Mouse (Mus musculus): ENCODE data around the gene Ptges3l. TPM values are rescaled to one million over a fixed set of nuclear protein-coding genes. Genes with fewer than 3 reads are reported as not detected.
"Not testable (repeated sequence)": the region's sequence is repeated elsewhere in the genome, so short reads cannot be mapped to it uniquely, and the experiment has no call there.

Gene Ptges3l
- polyA plus RNA-seq, 1 experiment from 2014 or later = 2.8 TPM

GRCm38 (mm10) chr11:101452093-101452774 lies 27.1 kb upstream of the Ptges3l start:
- ATAC-seq (ENCODE audit: low FRiP score) = no peak
- Histone ChIP-seq H3K27ac (no peak overlapping the region), H3K36me3 (peaks cover 12% of the 10 kb centered on the region), H3K27me3 (no peaks in the 10 kb centered on the region), H3K4me3 (no peak overlapping the region), H3K9me3 (no peaks in the 10 kb centered on the region), H3K4me2 (no peak overlapping the region), H3K4me1 (replicated peaks) (0 out of 2 replicates have a peak, but pooled peaks cover 5% of the 10 kb centered on the region), H3K9ac (no peak overlapping the region)
- 77% methylated on average over 10 of the region's 10 CpGs for WGBS

GRCm38 (mm10) chr11:101451536-101451935 lies 26.4 kb upstream of the Ptges3l start:
- no peak for ATAC-seq (ENCODE audit: low FRiP score)
- WGBS = 93% methylated on average over 10 of the region's 10 CpGs
- H3K9me3 ChIP-seq = no peaks in the 10 kb centered on the region
- no peaks in the 10 kb centered on the region for H3K27me3 ChIP-seq
- H3K4me3 ChIP-seq = no peak overlapping the region
- H3K9ac ChIP-seq = no peak overlapping the region
- H3K36me3 ChIP-seq = peaks cover 5% of the 10 kb centered on the region
- 0 out of 2 replicates have a peak, but pooled peaks cover 5% of the 10 kb centered on the region for H3K4me1 ChIP-seq (replicated peaks)
- no peak overlapping the region for H3K27ac ChIP-seq
- H3K4me2 ChIP-seq = no peak overlapping the region

GRCm38 (mm10) chr11:101450394-101450793 lies 25.3 kb upstream of the Ptges3l start:
- Histone ChIP-seq H3K27me3 (no peaks in the 10 kb centered on the region), H3K27ac (no peak overlapping the region), H3K4me3 (no peak overlapping the region), H3K4me2 (no peak overlapping the region), H3K9ac (no peak overlapping the region), H3K9me3 (no peaks in the 10 kb centered on the region), H3K4me1 (replicated peaks) (0 out of 2 replicates have a peak, but pooled peaks cover 5% of the 10 kb centered on the region), H3K36me3 (peaks cover 8% of the 10 kb centered on the region)
- no peak for ATAC-seq (ENCODE audit: low FRiP score)
- 84% methylated on average over 3 of the region's 3 CpGs for WGBS

- H3K9ac ChIP-seq; H3K4me3 ChIP-seq; ATAC-seq (ENCODE audit: low FRiP score); H3K9me3 ChIP-seq; H3K4me2 ChIP-seq; H3K4me1 ChIP-seq (replicated peaks); H3K27me3 ChIP-seq; H3K27ac ChIP-seq: not testable (repeated sequence)
- H3K36me3 ChIP-seq = peaks cover 15% of the 10 kb centered on the region
- 85% methylated on average over 4 of the region's 4 CpGs for WGBS
Observed at GRCm38 (mm10) chr11:101449596-101449995, 24.5 kb upstream of the Ptges3l start.

- ATAC-seq (ENCODE audit: low FRiP score) = no peak
- Histone ChIP-seq H3K27ac (no peak overlapping the region), H3K9me3 (no peaks in the 10 kb centered on the region), H3K4me2 (no peak overlapping the region), H3K4me1 (replicated peaks) (peaks cover 10% of the 10 kb centered on the region), H3K36me3 (peaks cover 22% of the 10 kb centered on the region), H3K9ac (no peak overlapping the region), H3K27me3 (no peaks in the 10 kb centered on the region), H3K4me3 (no peak overlapping the region)
- 84% methylated on average over 4 of the region's 4 CpGs for WGBS
Observed at GRCm38 (mm10) chr11:101448899-101449298, 23.8 kb upstream of the Ptges3l start.

- 41% methylated on average over 10 of the region's 10 CpGs for WGBS
Observed at GRCm38 (mm10) chr11:101448274-101448746, 23.2 kb upstream of the Ptges3l start, which contains the start of gene Ifi35. Gene Ifi35, plus strand, starts transcription at chr11:101448407.

GRCm38 (mm10) chr11:101447786-101448185 lies 22.7 kb upstream of the Ptges3l start:
- no peak for ATAC-seq (ENCODE audit: low FRiP score)
- Histone ChIP-seq H3K27ac (no peak overlapping the region), H3K4me3 (no peak overlapping the region), H3K9me3 (no peaks in the 10 kb centered on the region), H3K27me3 (no peaks in the 10 kb centered on the region), H3K36me3 (peaks cover 27% of the 10 kb centered on the region), H3K4me1 (replicated peaks) (peaks cover 21% of the 10 kb centered on the region), H3K4me2 (no peak overlapping the region), H3K9ac (no peak overlapping the region)
- WGBS = 92% methylated on average over 5 of the region's 5 CpGs

More at GRCm38 (mm10) chr11:101448274-101448746, 23.2 kb upstream of the Ptges3l start, which contains the start of gene Ifi35:
- H3K4me2 ChIP-seq = no peak within 1 kb of the TSS
- H3K4me1 ChIP-seq (replicated peaks) = peaks cover 16% of the 10 kb centered on the region
- H3K27me3 ChIP-seq = no peaks in the 10 kb centered on the region
- H3K36me3 ChIP-seq = peaks cover 27% of the 10 kb centered on the region
- H3K27ac ChIP-seq = no peak within 1 kb of the TSS
- no peak for ATAC-seq (ENCODE audit: low FRiP score)
- H3K4me3 ChIP-seq = peak within 1 kb of the TSS; percentile 21; the same call in 1 of the 2 replicates
- H3K9me3 ChIP-seq = no peaks in the 10 kb centered on the region
- H3K9ac ChIP-seq = no peak within 1 kb of the TSS

- not testable (repeated sequence) for H3K9me3 ChIP-seq; H3K27me3 ChIP-seq; H3K4me2 ChIP-seq; ATAC-seq (ENCODE audit: low FRiP score); H3K4me3 ChIP-seq; H3K27ac ChIP-seq; H3K9ac ChIP-seq
- 86% methylated on average over 8 of the region's 8 CpGs for WGBS
- H3K4me1 ChIP-seq (replicated peaks) = peaks cover 21% of the 10 kb centered on the region
- H3K36me3 ChIP-seq = peaks cover 27% of the 10 kb centered on the region
Observed at GRCm38 (mm10) chr11:101446860-101447259, 21.7 kb upstream of the Ptges3l start.

- ATAC-seq (ENCODE audit: low FRiP score) = no peak
Observed at GRCm38 (mm10) chr11:101446319-101446718, 21.2 kb upstream of the Ptges3l start.

GRCm38 (mm10) chr11:101442760-101443159 lies 17.6 kb upstream of the Ptges3l start:
- Histone ChIP-seq H3K4me3 (peak overlapping the region; percentile 80), H3K4me1 (replicated peaks) (peaks cover 21% of the 10 kb centered on the region), H3K27me3 (no peaks in the 10 kb centered on the region), H3K36me3 (peaks cover 27% of the 10 kb centered on the region), H3K9ac (peak overlapping the region; percentile 94), H3K4me2 (peak overlapping the region; percentile 99), H3K9me3 (no peaks in the 10 kb centered on the region), H3K27ac (peak overlapping the region; percentile 94)
- no peak for ATAC-seq (ENCODE audit: low FRiP score)
- WGBS = 2% methylated on average over 14 of the region's 14 CpGs

More at GRCm38 (mm10) chr11:101446319-101446718, 21.2 kb upstream of the Ptges3l start:
- Histone ChIP-seq H3K36me3 (peaks cover 27% of the 10 kb centered on the region), H3K27me3 (no peaks in the 10 kb centered on the region), H3K27ac (no peak overlapping the region), H3K4me2 (no peak overlapping the region), H3K4me1 (replicated peaks) (peaks cover 21% of the 10 kb centered on the region), H3K9me3 (no peaks in the 10 kb centered on the region), H3K4me3 (no peak overlapping the region), H3K9ac (no peak overlapping the region)
- 89% methylated on average over 1 of the region's 1 CpGs for WGBS

GRCm38 (mm10) chr11:101442127-101442693 lies 17.1 kb upstream of the Ptges3l start, which contains the start of gene Rpl27:
Gene Rpl27, plus strand, starts transcription at chr11:101442298.
- WGBS = under 1% methylated on average over 42 of the region's 42 CpGs
- peak; percentile 100 for ATAC-seq (ENCODE audit: low FRiP score)
- Histone ChIP-seq H3K36me3 (peaks cover 27% of the 10 kb centered on the region), H3K4me3 (peak within 1 kb of the TSS; percentile 80), H3K27ac (peak within 1 kb of the TSS; percentile 94), H3K27me3 (no peaks in the 10 kb centered on the region), H3K4me1 (replicated peaks) (peaks cover 21% of the 10 kb centered on the region), H3K9ac (peak within 1 kb of the TSS; percentile 94), H3K9me3 (no peaks in the 10 kb centered on the region), H3K4me2 (peak within 1 kb of the TSS; percentile 99)

GRCm38 (mm10) chr11:101441450-101442126 lies 16.5 kb upstream of the Ptges3l start:
- H3K27me3 ChIP-seq; ATAC-seq (ENCODE audit: low FRiP score); H3K9me3 ChIP-seq; H3K9ac ChIP-seq; H3K27ac ChIP-seq: not testable (repeated sequence)
- Histone ChIP-seq H3K4me3 (peak overlapping the region; percentile 18; the same call in 1 of the 2 replicates), H3K36me3 (peaks cover 27% of the 10 kb centered on the region), H3K4me1 (replicated peaks) (peaks cover 21% of the 10 kb centered on the region), H3K4me2 (peak overlapping the region; percentile 41)
- 33% methylated on average over 14 of the region's 15 CpGs for WGBS
